Mouse (Mus musculus) kidney, adult 2 months (tissue): ENCODE measurements at regions not wholly inside any gene's neighbourhood (a gene's known extent, or its start where the extent isn't known, plus 50 kb on each side); places are given as distances from the start of the nearest gene placed in this dataset.

Experiments used
- CTCF ChIP-seq: fragments of 200-500 bp; conservative IDR thresholded peaks from 2 replicates; pipeline ENCODE4 v1.5.1; 2011; ENCODE audit warnings: low read depth, mild to moderate bottlenecking, control low read depth, low read length, moderate library complexity, mixed read lengths; ENCODE audit not compliant: insufficient read depth, insufficient read length
- POLR2A ChIP-seq: fragments of 200-500 bp; IDR thresholded peaks from one replicate; pipeline ENCODE4 v1.6.1; 2011; ENCODE audit warnings: low read depth, low read length, control low read depth

GRCm38 (mm10) chr1:90701756-90702155, 99.0 kb downstream of the Cops8 start:
- TF ChIP-seq POLR2A, result no peak
- TF ChIP-seq CTCF, result no peak
